Mouse (Mus musculus) midbrain, postnatal 0 days (tissue): Measurements from ENCODE around the gene Tomm34. TPM values are rescaled to one million over a fixed set of nuclear protein-coding genes. Genes with fewer than 3 reads are reported as not detected.

Experiments
- ATAC-seq: fragments of 200-750 bp; cut with Nextera tagmentation; 2 replicates; pipeline ENCODE4 v1.8.0; 2017; ENCODE audit warnings: moderate number of reproducible peaks, mild to moderate bottlenecking, moderate TSS enrichment, moderate library complexity; ENCODE audit not compliant: low FRiP score
- DNase-seq: peaks from one replicate; pipeline ENCODE4 v3.0.0-alpha.2; 2015; ENCODE audit warnings: low spot score
- H3K27ac ChIP-seq: fragments of 300-500 bp; sonication (generic); 2 replicates; pipeline ENCODE4 v1.5.1; 2014; ENCODE audit warnings: low read depth, mild to moderate bottlenecking, low read length, mixed read lengths
- H3K27me3 ChIP-seq: fragments of 300-500 bp; sonication (generic); 2 replicates; pipeline ENCODE4 v1.6.1; 2014; ENCODE audit warnings: low read length, control low read depth, mixed read lengths; ENCODE audit not compliant: insufficient read depth
- H3K36me3 ChIP-seq: fragments of 300-500 bp; sonication (generic); 2 replicates; pipeline ENCODE4 v1.6.1; 2014; ENCODE audit warnings: low read length, control low read depth, mixed read lengths; ENCODE audit not compliant: insufficient read depth
- H3K4me1 ChIP-seq: fragments of 300-500 bp; sonication (generic); 2 replicates; pipeline ENCODE4 v1.6.1; 2014; ENCODE audit warnings: mild to moderate bottlenecking, control low read depth, antibody characterized with exemption, low read length, mixed read lengths; ENCODE audit not compliant: insufficient read depth
- H3K4me2 ChIP-seq: fragments of 300-500 bp; sonication (generic); 2 replicates; pipeline ENCODE4 v1.6.1; 2014; ENCODE audit warnings: low read depth, mild to moderate bottlenecking, low read length, mixed read lengths; ENCODE audit not compliant: poor library complexity, severe bottlenecking
- H3K4me3 ChIP-seq: fragments of 300-500 bp; sonication (generic); 2 replicates; pipeline ENCODE4 v1.5.1; 2014; ENCODE audit warnings: low read depth, mild to moderate bottlenecking, low read length, moderate library complexity
- H3K9ac ChIP-seq: fragments of 300-500 bp; sonication (generic); replicated peaks from 2 replicates; pipeline ENCODE4 v1.6.1; 2014; ENCODE audit warnings: mild to moderate bottlenecking, low read length, moderate library complexity, mixed read lengths; ENCODE audit not compliant: poor library complexity, severe bottlenecking
- H3K9me3 ChIP-seq: fragments of 300-500 bp; sonication (generic); 2 replicates; pipeline ENCODE4 v1.6.1; 2016; ENCODE audit warnings: low read length, control low read depth
- CTCF ChIP-seq: IDR thresholded peaks from 2 replicates; pipeline ENCODE4 v1.5.1; 2016; ENCODE audit warnings: antibody characterized with exemption, mild to moderate bottlenecking
- WGBS: fragments of 180-500 bp; shearing (Covaris S2); extraction: QIAGEN DNeasy Blood & Tissue Kit; methylation state at CpG from one replicate; pipeline ENCODE4 v1.1.7; 2014; 5-methylcytosine and 5-hydroxymethylcytosine counted together
- polyA plus RNA-seq: library from polyadenylated mRNA; unstranded; fragments of >200 nt; fragmentation: Nextera tagmentation; extraction: Ambion mirVana; gene quantifications from 2 replicates; pipeline ENCODE4 v1.2.1, GENCODE M21; 2015
- total RNA-seq: library from RNA; depleted of rRNA; stranded (reverse); fragments of >200 nt; gene quantifications from 2 replicates; pipeline ENCODE4 v1.2.3, GENCODE M21; 2014

The Tomm34 gene
- total and polyA plus RNA-seq, 2 experiments from 2014 or later, result 34.7 to 46.7 TPM

- no peak overlapping the region for H3K27ac ChIP-seq
- H3K4me3 ChIP-seq, result no peak overlapping the region
- no peaks in the 10 kb centered on the region for H3K9me3 ChIP-seq
- ATAC-seq (no peak), DNase-seq (no peak)
- 94% methylated on average over 1 of the region's 1 CpGs for WGBS
- no peaks in the 10 kb centered on the region for H3K36me3 ChIP-seq
- H3K4me2 ChIP-seq, result no peak overlapping the region
- H3K4me1 ChIP-seq, result no peaks in the 10 kb centered on the region
- H3K9ac ChIP-seq, result no peak overlapping the region
- TF ChIP-seq CTCF, result no peak
- no peaks in the 10 kb centered on the region for H3K27me3 ChIP-seq
Measured at GRCm38 (mm10) chr2:164038407-164039028, 32.5 kb downstream of the Tomm34 start.

- Histone ChIP-seq H3K36me3 (no peaks in the 10 kb centered on the region), H3K27ac (no peak overlapping the region), H3K9me3 (no peaks in the 10 kb centered on the region), H3K4me1 (no peaks in the 10 kb centered on the region), H3K9ac (no peak overlapping the region), H3K4me3 (no peak overlapping the region), H3K4me2 (no peak overlapping the region), H3K27me3 (no peaks in the 10 kb centered on the region)
- WGBS, result 50% methylated on average over 10 of the region's 10 CpGs
- ATAC-seq (0 out of 2 replicates have a peak, but pooled peaks have one; percentile 31), DNase-seq (peak; percentile 21)
- peak; percentile 41 for TF ChIP-seq CTCF
Measured at GRCm38 (mm10) chr2:164036520-164037019, 34.4 kb downstream of the Tomm34 start.

GRCm38 (mm10) chr2:164032973-164033372, 38.0 kb downstream of the Tomm34 start:
- H3K4me2 ChIP-seq, result no peak overlapping the region
- no peak overlapping the region for H3K4me3 ChIP-seq
- no peaks in the 10 kb centered on the region for H3K27me3 ChIP-seq
- H3K9me3 ChIP-seq, result no peaks in the 10 kb centered on the region
- ATAC-seq, result no peak
- TF ChIP-seq CTCF, result no peak
- WGBS, result 95% methylated on average over 3 of the region's 3 CpGs
- no peaks in the 10 kb centered on the region for H3K4me1 ChIP-seq
- no peaks in the 10 kb centered on the region for H3K36me3 ChIP-seq
- no peak overlapping the region for H3K9ac ChIP-seq
- H3K27ac ChIP-seq, result no peak overlapping the region
- DNase-seq, result no peak

GRCm38 (mm10) chr2:164031147-164031546, 39.8 kb downstream of the Tomm34 start:
- no peak overlapping the region for H3K4me3 ChIP-seq
- WGBS, result 84% methylated on average over 10 of the region's 10 CpGs
- ATAC-seq (no peak), DNase-seq (no peak)
- H3K9ac ChIP-seq, result no peak overlapping the region
- no peak overlapping the region for H3K27ac ChIP-seq
- TF ChIP-seq CTCF, result no peak
- no peaks in the 10 kb centered on the region for H3K9me3 ChIP-seq
- H3K36me3 ChIP-seq, result no peaks in the 10 kb centered on the region
- H3K27me3 ChIP-seq, result no peaks in the 10 kb centered on the region
- H3K4me1 ChIP-seq, result no peaks in the 10 kb centered on the region
- no peak overlapping the region for H3K4me2 ChIP-seq

GRCm38 (mm10) chr2:164025150-164025549, 45.8 kb downstream of the Tomm34 start, which contains the start of gene Pabpc1l:
Gene Pabpc1l, plus strand, starts transcription at chr2:164025450.
- WGBS, result 89% methylated on average over 16 of the region's 16 CpGs
- no peaks in the 10 kb centered on the region for H3K4me1 ChIP-seq
- DNase-seq, result no peak
- no peak for TF ChIP-seq CTCF
- H3K4me3 ChIP-seq, result no peak within 1 kb of the TSS
- no peaks in the 10 kb centered on the region for H3K27me3 ChIP-seq
- H3K9ac ChIP-seq, result no peak within 1 kb of the TSS
- H3K36me3 ChIP-seq, result no peaks in the 10 kb centered on the region
- no peak for ATAC-seq
- H3K9me3 ChIP-seq, result no peaks in the 10 kb centered on the region
- H3K4me2 ChIP-seq, result no peak within 1 kb of the TSS
- no peak within 1 kb of the TSS for H3K27ac ChIP-seq

- Histone ChIP-seq H3K4me3 (no peak overlapping the region), H3K27ac (no peak overlapping the region), H3K4me1 (no peaks in the 10 kb centered on the region), H3K4me2 (no peak overlapping the region), H3K36me3 (peaks cover 17% of the 10 kb centered on the region), H3K9me3 (no peaks in the 10 kb centered on the region), H3K9ac (no peak overlapping the region), H3K27me3 (no peaks in the 10 kb centered on the region)
- TF ChIP-seq CTCF, result no peak
- DNase-seq, result no peak
- no peak for ATAC-seq
- 63% methylated on average over 2 of the region's 2 CpGs for WGBS
Measured at GRCm38 (mm10) chr2:164022104-164022503, 48.9 kb downstream of the Tomm34 start.
